Mouse (Mus musculus): ENCODE results near the gene Rasa4.

DNA sequence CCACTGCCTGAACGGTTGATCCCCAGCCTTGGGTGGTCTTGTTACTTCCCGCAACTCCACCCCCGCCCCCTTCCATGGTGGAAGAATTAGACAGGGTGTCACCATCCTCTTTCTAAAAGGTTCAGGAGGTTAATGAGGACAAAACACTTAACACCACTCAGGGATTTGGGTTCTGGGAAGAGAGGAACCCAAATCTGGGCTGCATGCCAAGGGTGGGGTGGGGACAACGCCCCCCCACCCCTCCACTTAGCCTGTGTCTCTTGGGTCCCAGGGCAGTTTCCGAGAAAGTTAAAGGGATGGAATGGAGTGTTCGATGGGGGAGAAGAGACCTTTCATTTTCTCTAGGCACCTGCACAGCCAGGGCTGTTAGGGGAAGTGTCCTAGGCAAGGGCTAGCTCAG lies 10.7 kb upstream of the Rasa4 start:
- no peak for TF ChIP-seq CTCF (IDR thresholded peaks at IDR 0.05; ENCODE audit: borderline replicate concordance, insufficient read depth, low read depth, low read length)
- TF ChIP-seq POLR2A (IDR thresholded peaks at IDR 0.05; ENCODE audit: borderline replicate concordance, insufficient read depth, low read length), result no peak

Measured in cerebellum, adult 2 months (tissue).